Mouse (Mus musculus): ENCODE results near the gene Eno3. TPM values are rescaled to one million over a fixed set of nuclear protein-coding genes. Genes with fewer than 3 reads are reported as not detected.

Gene Eno3
- polyA plus RNA-seq, 1 experiment from 2014 or later: 52.3 TPM

DNA sequence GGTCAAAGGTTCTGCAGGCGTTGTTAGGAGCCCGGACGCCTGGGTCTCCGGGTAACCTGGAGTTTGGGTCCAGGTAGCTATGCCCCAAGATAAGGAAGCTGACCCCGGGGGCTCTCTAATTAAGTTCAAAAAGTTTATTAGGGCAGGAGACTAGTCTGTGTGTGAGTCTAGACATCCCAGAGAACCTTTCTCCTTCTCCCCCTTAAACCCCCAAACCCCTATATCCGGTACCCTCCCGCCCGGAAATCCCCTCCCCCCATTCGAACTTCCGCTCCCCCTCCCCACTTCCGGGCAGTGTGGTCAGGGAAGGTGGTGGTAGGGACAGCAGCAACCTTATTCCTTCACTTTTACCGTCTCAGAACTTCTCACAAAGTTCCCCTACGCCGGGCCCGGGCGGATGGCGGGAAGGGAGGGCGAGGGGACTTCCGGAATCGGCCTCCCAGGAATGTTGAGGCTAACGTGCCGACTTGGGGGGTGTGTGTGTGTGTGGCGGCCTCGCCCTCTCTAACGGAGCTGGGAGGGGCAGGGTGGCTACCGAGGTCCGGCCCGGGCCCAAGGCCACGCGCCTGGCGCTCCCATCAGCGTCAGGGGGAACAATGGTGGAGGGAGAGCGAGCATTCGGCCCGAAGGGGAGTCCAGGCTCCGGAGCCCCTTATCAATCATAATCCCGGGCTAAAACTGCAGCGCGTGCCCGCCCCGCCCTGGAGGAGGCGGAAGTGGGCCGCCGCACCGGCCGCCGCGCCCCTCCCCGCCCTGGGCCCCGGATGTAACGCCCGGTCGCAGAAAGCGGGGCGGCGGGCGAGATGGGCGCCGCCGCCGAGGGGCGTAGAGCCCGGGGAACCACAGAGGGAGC is 3.4 kb upstream of the Eno3 start:
- H3K9ac ChIP-seq: peak overlapping the region; percentile 99
- peak overlapping the region; percentile 100 for H3K4me3 ChIP-seq
- peaks cover 70% of the 10 kb centered on the region for H3K4me1 ChIP-seq
- WGBS: under 1% methylated on average over 63 of the region's 63 CpGs
- no peaks in the 10 kb centered on the region for H3K27me3 ChIP-seq
- H3K9me3 ChIP-seq: no peaks in the 10 kb centered on the region
- peak overlapping the region; percentile 98 for H3K27ac ChIP-seq
- peak overlapping the region; percentile 97 for H3K4me2 ChIP-seq (replicated peaks)
- H3K36me3 ChIP-seq: peaks cover 46% of the 10 kb centered on the region
- ATAC-seq (ENCODE audit: low FRiP score, low read depth): peak; percentile 42; the same call in 1 of the 2 replicates

DNA sequence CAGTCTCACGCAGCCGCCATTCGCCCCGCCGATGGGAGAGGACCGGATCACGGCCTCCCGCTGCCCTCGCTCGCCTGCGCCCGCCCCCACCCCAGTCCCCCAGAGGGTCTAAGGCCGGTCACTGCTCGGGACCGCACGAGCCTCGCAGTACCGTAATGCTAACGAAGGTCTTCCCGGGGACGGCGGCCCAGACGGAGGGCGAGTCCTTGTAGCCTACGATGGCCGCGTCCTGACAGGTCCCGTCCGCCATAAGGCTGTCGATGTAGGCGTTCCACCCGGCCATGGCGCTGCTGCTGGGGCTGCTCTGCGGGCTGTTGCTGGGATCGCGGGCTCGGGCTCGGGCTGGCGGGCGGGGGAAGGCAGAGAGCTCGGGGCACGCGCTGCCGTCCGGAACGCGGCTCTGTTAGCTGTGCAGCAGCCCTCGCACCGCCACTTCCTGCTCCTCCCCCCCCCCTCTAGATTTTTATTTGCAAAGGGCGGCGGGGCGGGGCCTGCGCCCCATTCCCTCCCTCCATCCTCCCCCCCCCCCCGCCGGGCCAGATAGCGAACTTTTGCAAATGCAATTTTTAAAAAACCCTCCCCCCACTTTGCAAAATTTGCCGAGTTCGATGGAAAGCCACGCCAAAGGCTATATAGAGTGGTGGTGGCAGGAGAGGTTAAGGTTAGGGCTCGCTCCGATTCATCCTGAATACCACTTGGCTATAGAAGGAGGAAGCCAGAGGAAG is 2.6 kb upstream of the Eno3 start, which contains the start of gene Pfn1:
Gene Pfn1 (minus strand): TSS at position 447 of the 725 bp plus-strand sequence.
- no peaks in the 10 kb centered on the region for H3K9me3 ChIP-seq
- peaks cover 67% of the 10 kb centered on the region for H3K4me1 ChIP-seq
- ATAC-seq (ENCODE audit: low FRiP score, low read depth): peak; percentile 22
- H3K4me2 ChIP-seq (replicated peaks): peak within 1 kb of the TSS; percentile 97
- H3K9ac ChIP-seq: peak within 1 kb of the TSS; percentile 99
- H3K4me3 ChIP-seq: peak within 1 kb of the TSS; percentile 100
- peaks cover 38% of the 10 kb centered on the region for H3K36me3 ChIP-seq
- under 1% methylated on average over 44 of the region's 61 CpGs for WGBS
- peak within 1 kb of the TSS; percentile 98 for H3K27ac ChIP-seq
- no peaks in the 10 kb centered on the region for H3K27me3 ChIP-seq

GRCm38 (mm10) chr11:70654923-70655570 is 2.0 kb upstream of the Eno3 start:
- under 1% methylated on average over 34 of the region's 48 CpGs for WGBS
- ATAC-seq (ENCODE audit: low FRiP score, low read depth): peak; percentile 51
- H3K36me3 ChIP-seq: peaks cover 31% of the 10 kb centered on the region
- no peaks in the 10 kb centered on the region for H3K9me3 ChIP-seq
- H3K27ac ChIP-seq: peak overlapping the region; percentile 98
- peak overlapping the region; percentile 97 for H3K4me2 ChIP-seq (replicated peaks)
- peaks cover 61% of the 10 kb centered on the region for H3K4me1 ChIP-seq
- peak overlapping the region; percentile 100 for H3K4me3 ChIP-seq
- H3K9ac ChIP-seq: peak overlapping the region; percentile 99
- no peaks in the 10 kb centered on the region for H3K27me3 ChIP-seq

GRCm38 (mm10) chr11:70655571-70656455 is 1.2 kb upstream of the Eno3 start:
- Histone ChIP-seq H3K4me3 (peak overlapping the region; percentile 100), H3K27me3 (no peaks in the 10 kb centered on the region), H3K4me2 (replicated peaks) (peak overlapping the region; percentile 97), H3K9me3 (no peaks in the 10 kb centered on the region), H3K9ac (peak overlapping the region; percentile 99), H3K4me1 (peaks cover 56% of the 10 kb centered on the region), H3K36me3 (peaks cover 28% of the 10 kb centered on the region), H3K27ac (peak overlapping the region; percentile 98)
- 0 out of 2 replicates have a peak, but pooled peaks have one; percentile 11 for ATAC-seq (ENCODE audit: low FRiP score, low read depth)
- under 1% methylated on average over 61 of the region's 61 CpGs for WGBS

DNA sequence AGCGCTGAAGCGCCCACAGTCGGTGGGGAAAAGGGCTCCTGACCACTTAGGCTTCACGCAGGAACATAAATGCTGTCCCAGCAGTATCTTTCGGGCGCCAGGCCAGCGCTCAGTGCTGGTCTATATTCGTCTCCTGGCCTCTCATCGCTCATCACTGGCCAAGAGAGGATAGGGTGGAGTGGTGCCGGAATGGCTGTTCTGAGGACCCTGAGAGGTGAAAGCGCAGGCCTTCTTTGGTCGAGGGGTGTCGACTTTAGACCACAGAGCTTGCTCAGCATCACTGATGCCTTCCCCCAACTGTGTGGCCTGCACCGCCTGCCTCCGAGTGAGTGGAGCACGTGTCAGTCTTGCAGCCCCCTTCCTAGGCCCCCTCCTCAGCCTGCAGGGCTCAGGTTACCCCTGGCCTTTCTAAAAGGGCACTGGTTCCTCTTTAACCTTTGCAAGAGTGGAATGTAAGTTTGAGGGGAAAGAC is 510 bp upstream of the Eno3 start:
- H3K9me3 ChIP-seq: no peaks in the 10 kb centered on the region
- WGBS: 4% methylated on average over 16 of the region's 16 CpGs
- peak overlapping the region; percentile 98 for H3K27ac ChIP-seq
- H3K27me3 ChIP-seq: no peaks in the 10 kb centered on the region
- peak; percentile 48 for ATAC-seq (ENCODE audit: low FRiP score, low read depth)
- H3K4me2 ChIP-seq (replicated peaks): peak overlapping the region; percentile 97
- H3K4me3 ChIP-seq: peak overlapping the region; percentile 100
- H3K4me1 ChIP-seq: peaks cover 49% of the 10 kb centered on the region
- H3K9ac ChIP-seq: peak overlapping the region; percentile 99
- peaks cover 28% of the 10 kb centered on the region for H3K36me3 ChIP-seq

DNA sequence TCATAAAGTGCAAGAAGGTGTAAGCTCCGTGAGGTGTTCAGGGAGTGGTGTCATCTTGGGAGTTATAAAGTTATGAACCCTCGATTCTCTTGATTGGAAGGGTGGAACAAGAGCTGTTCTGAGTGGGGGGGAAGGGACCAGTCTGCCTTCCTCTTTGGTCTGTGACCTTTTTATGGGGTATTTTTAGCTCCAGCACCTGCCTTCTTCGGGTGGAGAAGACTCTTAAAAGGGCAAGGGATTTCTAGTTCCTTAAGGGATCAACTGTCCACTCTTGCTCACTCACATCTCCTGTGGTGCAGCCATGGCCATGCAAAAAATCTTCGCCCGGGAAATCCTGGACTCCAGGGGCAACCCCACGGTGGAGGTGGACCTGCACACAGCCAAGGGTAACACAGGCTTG is 571 bp downstream of the Eno3 start:
- 41% methylated on average over 6 of the region's 6 CpGs for WGBS
- Histone ChIP-seq H3K36me3 (peaks cover 28% of the 10 kb centered on the region), H3K4me1 (peaks cover 39% of the 10 kb centered on the region), H3K4me3 (peak overlapping the region; percentile 100; the same call in 1 of the 2 replicates), H3K27ac (peak overlapping the region; percentile 98), H3K9ac (peak overlapping the region; percentile 53; the same call in 1 of the 2 replicates), H3K27me3 (no peaks in the 10 kb centered on the region), H3K4me2 (replicated peaks) (peak overlapping the region; percentile 97), H3K9me3 (no peaks in the 10 kb centered on the region)
- no peak for ATAC-seq (ENCODE audit: low FRiP score, low read depth)

GRCm38 (mm10) chr11:70657991-70658390 is 989 bp downstream of the Eno3 start:
- 61% methylated on average over 9 of the region's 9 CpGs for WGBS
- peak overlapping the region; percentile 98; the same call in 1 of the 2 replicates for H3K27ac ChIP-seq
- H3K27me3 ChIP-seq: no peaks in the 10 kb centered on the region
- no peak for ATAC-seq (ENCODE audit: low FRiP score, low read depth)
- peak overlapping the region; percentile 53 for H3K9ac ChIP-seq
- H3K4me3 ChIP-seq: 0 out of 2 replicates have a peak overlapping the region, but pooled peaks have one; percentile 2
- H3K36me3 ChIP-seq: peaks cover 28% of the 10 kb centered on the region
- peak overlapping the region; percentile 97 for H3K4me2 ChIP-seq (replicated peaks)
- H3K9me3 ChIP-seq: no peaks in the 10 kb centered on the region
- peaks cover 35% of the 10 kb centered on the region for H3K4me1 ChIP-seq

- Histone ChIP-seq H3K36me3 (peaks cover 32% of the 10 kb centered on the region), H3K4me1 (peaks cover 34% of the 10 kb centered on the region), H3K4me2 (replicated peaks) (peak overlapping the region; percentile 97; the same call in 1 of the 2 replicates), H3K4me3 (0 out of 2 replicates have a peak overlapping the region, but pooled peaks have one; percentile 2), H3K27ac (no peak overlapping the region), H3K9me3 (no peaks in the 10 kb centered on the region), H3K27me3 (no peaks in the 10 kb centered on the region), H3K9ac (peak overlapping the region; percentile 53)
- WGBS: 69% methylated on average over 5 of the region's 5 CpGs
- ATAC-seq (ENCODE audit: low FRiP score, low read depth): no peak
Measured at GRCm38 (mm10) chr11:70658521-70658920, 1.5 kb downstream of the Eno3 start.

GRCm38 (mm10) chr11:70658942-70659341 is 1.9 kb downstream of the Eno3 start:
- no peaks in the 10 kb centered on the region for H3K9me3 ChIP-seq
- peak overlapping the region; percentile 43; the same call in 1 of the 2 replicates for H3K9ac ChIP-seq
- H3K36me3 ChIP-seq: peaks cover 36% of the 10 kb centered on the region
- no peaks in the 10 kb centered on the region for H3K27me3 ChIP-seq
- H3K4me2 ChIP-seq (replicated peaks): peak overlapping the region; percentile 97; the same call in 1 of the 2 replicates
- H3K4me1 ChIP-seq: peaks cover 34% of the 10 kb centered on the region
- no peak overlapping the region for H3K27ac ChIP-seq
- no peak for ATAC-seq (ENCODE audit: low FRiP score, low read depth)
- H3K4me3 ChIP-seq: no peak overlapping the region
- 63% methylated on average over 8 of the region's 8 CpGs for WGBS

- no peak for ATAC-seq (ENCODE audit: low FRiP score, low read depth)
- Histone ChIP-seq H3K4me2 (replicated peaks) (no peak overlapping the region), H3K27ac (no peak overlapping the region), H3K36me3 (peaks cover 52% of the 10 kb centered on the region), H3K4me1 (peaks cover 34% of the 10 kb centered on the region), H3K27me3 (no peaks in the 10 kb centered on the region), H3K4me3 (no peak overlapping the region), H3K9ac (no peak overlapping the region), H3K9me3 (no peaks in the 10 kb centered on the region)
- 91% methylated on average over 8 of the region's 8 CpGs for WGBS
Measured at GRCm38 (mm10) chr11:70660571-70660970, 3.6 kb downstream of the Eno3 start.

GRCm38 (mm10) chr11:70663101-70663500 is 6.1 kb downstream of the Eno3 start:
- 94% methylated on average over 8 of the region's 8 CpGs for WGBS
- H3K4me3 ChIP-seq: no peak overlapping the region

More at GRCm38 (mm10) chr11:70663101-70663500, 6.1 kb downstream of the Eno3 start:
- Histone ChIP-seq H3K27me3 (no peaks in the 10 kb centered on the region), H3K4me2 (replicated peaks) (no peak overlapping the region), H3K9me3 (no peaks in the 10 kb centered on the region), H3K9ac (no peak overlapping the region), H3K36me3 (peaks cover 68% of the 10 kb centered on the region), H3K27ac (no peak overlapping the region), H3K4me1 (peaks cover 23% of the 10 kb centered on the region)
- ATAC-seq (ENCODE audit: low FRiP score, low read depth): no peak
